Mouse (Mus musculus) bone marrow macrophage, adult 2 months (primary cell): ENCODE measurements around the gene Zfp609.

ENCODE experiments used
- CTCF ChIP-seq: IDR thresholded peaks from 2 replicates; pipeline ENCODE4 v1.5.1; 2012; ENCODE audit warnings: low read depth, mild to moderate bottlenecking, low read length, moderate library complexity
- POLR2A ChIP-seq: IDR thresholded peaks from 2 replicates; pipeline ENCODE4 v1.6.1; 2012; ENCODE audit warnings: mild to moderate bottlenecking, low read depth, low read length, borderline replicate concordance

DNA sequence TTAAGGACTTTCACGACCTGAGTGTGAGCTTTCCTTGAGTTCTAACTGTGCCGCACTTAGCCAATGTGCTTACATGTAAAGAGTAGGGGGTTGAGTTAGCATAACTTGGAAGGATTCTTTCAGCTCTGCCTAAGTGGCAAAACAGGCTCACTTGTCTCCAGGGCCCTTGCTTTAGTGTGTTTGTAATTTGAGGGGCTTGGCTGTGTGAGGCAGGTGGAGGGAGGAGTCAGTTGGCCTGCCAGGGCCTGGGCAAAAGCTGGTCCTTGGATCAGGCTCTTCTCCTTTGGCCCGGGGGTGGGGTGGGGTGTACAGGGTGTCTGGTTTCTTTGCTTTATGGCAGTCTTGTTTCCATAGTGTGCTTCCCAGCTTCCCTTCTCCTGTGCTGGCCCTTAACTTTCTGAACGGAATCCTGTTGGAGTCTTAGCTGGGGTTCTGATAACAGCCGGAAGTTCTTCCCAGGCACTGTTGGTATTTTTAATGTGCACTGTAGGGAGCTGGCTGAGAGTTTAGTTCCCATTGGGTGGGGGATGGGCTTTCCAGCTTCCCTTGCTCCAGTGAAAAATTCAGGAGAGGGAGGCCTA lies 148.1 kb downstream of the Zfp609 start:
- TF ChIP-seq POLR2A = no peak
- no peak for TF ChIP-seq CTCF
